Mouse (Mus musculus) embryonic facial prominence, embryonic 10.5 days (tissue): ENCODE measurements around the gene Serpina16. TPM values are rescaled to one million over a fixed set of nuclear protein-coding genes. Genes with fewer than 3 reads are reported as not detected.
A peak's percentile ranks its signal among the peaks of the same experiment; 100 is the strongest.

Experiments used
- DNase-seq: peaks from one replicate; pipeline ENCODE4 v3.0.0-alpha.2; 2017; ENCODE audit warnings: low spot score
- H3K27ac ChIP-seq: fragments of 300-500 bp; sonication (generic); replicated peaks from 2 replicates; pipeline ENCODE4 v1.5.1; 2016; ENCODE audit warnings: mild to moderate bottlenecking
- H3K27me3 ChIP-seq: fragments of 300-500 bp; sonication (generic); replicated peaks from 2 replicates; pipeline ENCODE4 v1.6.1; 2016; ENCODE audit warnings: low read depth, mild to moderate bottlenecking; ENCODE audit not compliant: poor library complexity, severe bottlenecking
- H3K36me3 ChIP-seq: fragments of 300-500 bp; sonication (generic); replicated peaks from 2 replicates; pipeline ENCODE4 v1.6.1; 2016; ENCODE audit warnings: mild to moderate bottlenecking, moderate library complexity
- H3K4me1 ChIP-seq: fragments of 300-500 bp; sonication (generic); 2 replicates; pipeline ENCODE4 v1.6.1; 2016
- H3K4me3 ChIP-seq: fragments of 300-500 bp; sonication (generic); 2 replicates; pipeline ENCODE4 v1.5.1; 2016; ENCODE audit warnings: mild to moderate bottlenecking, moderate library complexity
- H3K9me3 ChIP-seq: fragments of 300-500 bp; sonication (generic); 2 replicates; pipeline ENCODE4 v1.6.1; 2016; ENCODE audit warnings: mild to moderate bottlenecking
- WGBS: fragments of 180-500 bp; shearing (Covaris S2); methylation state at CpG from one replicate; pipeline ENCODE4 v1.1.7; 2016; 5-methylcytosine and 5-hydroxymethylcytosine counted together
- polyA plus RNA-seq: library from polyadenylated mRNA; unstranded; fragments of >200 nt; fragmentation: Nextera tagmentation; extraction: Ambion mirVana; gene quantifications from 2 replicates; pipeline ENCODE4 v1.2.1, GENCODE M21; 2016

Gene Serpina16
- not detected in 2 replicates for polyA plus RNA-seq

DNA sequence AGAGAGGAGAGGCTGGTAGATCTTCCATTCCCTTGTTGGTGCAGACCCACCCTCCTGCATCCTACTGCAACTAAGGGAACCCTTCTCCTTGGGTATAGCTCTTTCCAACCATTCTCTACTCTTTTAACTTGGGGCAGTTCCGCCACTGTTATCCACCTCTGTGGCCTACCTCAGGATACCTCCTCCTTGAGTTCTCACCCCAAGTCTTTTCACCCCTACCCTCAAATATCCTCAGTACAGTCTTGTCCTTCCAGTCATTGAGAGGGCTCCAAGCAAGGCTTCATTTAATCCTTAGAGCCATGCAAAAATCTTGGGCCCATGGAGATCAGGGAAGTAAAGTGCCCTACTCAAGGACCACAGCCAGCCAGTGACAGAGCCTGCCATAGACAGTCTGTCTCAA lies at the start of gene Serpina16:
Gene Serpina16 (minus strand): TSS at position 101 of the 400 bp plus-strand sequence.
- Histone ChIP-seq H3K36me3 (no peaks in the 10 kb centered on the region), H3K4me1 (no peaks in the 10 kb centered on the region), H3K27me3 (no peaks in the 10 kb centered on the region), H3K27ac (no peak within 1 kb of the TSS), H3K9me3 (no peaks in the 10 kb centered on the region), H3K4me3 (no peak within 1 kb of the TSS)
- DNase-seq, result no peak
- 88% methylated on average over 1 of the region's 1 CpGs for WGBS

DNA sequence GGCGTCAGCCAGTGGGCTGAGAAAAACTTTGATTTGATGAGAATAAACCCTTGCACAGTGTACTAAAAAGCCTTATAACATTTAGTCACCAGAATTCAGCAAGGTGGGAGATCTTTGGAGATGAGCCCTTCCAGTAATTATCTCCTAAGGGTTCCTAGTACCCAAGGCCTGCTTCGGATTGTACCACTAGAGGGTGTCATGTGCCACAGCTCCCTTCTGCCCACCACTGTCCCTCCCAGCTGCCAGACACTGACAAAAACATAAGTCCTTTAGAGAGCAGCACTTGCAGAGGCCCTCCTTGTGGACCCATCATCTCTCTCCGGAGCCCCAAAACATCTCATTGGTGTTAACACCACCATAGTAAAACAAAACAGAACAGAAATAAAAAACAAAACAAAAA lies 35.6 kb upstream of the Serpina16 start:
- no peaks in the 10 kb centered on the region for H3K36me3 ChIP-seq
- H3K4me3 ChIP-seq, result no peak overlapping the region
- no peak overlapping the region for H3K27ac ChIP-seq
- 75% methylated on average over 3 of the region's 3 CpGs for WGBS
- H3K9me3 ChIP-seq, result peaks cover 6% of the 10 kb centered on the region; the same call in 1 of the 2 replicates
- no peak for DNase-seq
- H3K4me1 ChIP-seq, result no peaks in the 10 kb centered on the region; the same call in 1 of the 2 replicates
- H3K27me3 ChIP-seq, result no peaks in the 10 kb centered on the region

DNA sequence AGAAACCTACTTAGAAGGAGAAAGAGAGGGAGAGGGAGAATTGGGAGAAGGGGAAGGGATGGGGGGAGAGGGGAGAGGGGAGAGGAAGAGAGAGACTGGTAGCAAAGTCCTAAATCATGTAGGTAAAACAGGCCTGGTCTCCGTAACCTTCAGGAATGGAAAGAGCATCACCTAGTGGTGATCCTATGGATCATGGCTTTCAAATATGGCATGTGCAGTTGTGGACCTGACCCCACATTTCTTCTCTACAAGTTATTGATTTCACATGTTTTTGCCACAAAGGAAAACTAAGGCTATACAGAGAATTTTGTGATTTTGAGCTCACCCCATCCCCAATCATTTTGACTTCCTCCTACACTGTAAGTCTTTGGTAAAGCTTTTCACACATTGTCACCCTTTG lies 34.5 kb upstream of the Serpina16 start:
- Histone ChIP-seq H3K27me3 (no peaks in the 10 kb centered on the region), H3K4me3 (no peak overlapping the region), H3K4me1 (no peaks in the 10 kb centered on the region; the same call in 1 of the 2 replicates), H3K9me3 (no peaks in the 10 kb centered on the region), H3K27ac (no peak overlapping the region), H3K36me3 (no peaks in the 10 kb centered on the region)
- WGBS, result 62% methylated on average over 1 of the region's 1 CpGs
- DNase-seq, result no peak

- H3K9me3 ChIP-seq, result no peaks in the 10 kb centered on the region
- H3K27me3 ChIP-seq, result no peaks in the 10 kb centered on the region
- no peak overlapping the region for H3K4me3 ChIP-seq
- no peak for DNase-seq
- H3K27ac ChIP-seq, result no peak overlapping the region
- 81% methylated on average over 4 of the region's 4 CpGs for WGBS
- H3K36me3 ChIP-seq, result no peaks in the 10 kb centered on the region
- no peaks in the 10 kb centered on the region; the same call in 1 of the 2 replicates for H3K4me1 ChIP-seq
Measured at GRCm38 (mm10) chr12:103706113-103706512, 30.2 kb upstream of the Serpina16 start.

DNA sequence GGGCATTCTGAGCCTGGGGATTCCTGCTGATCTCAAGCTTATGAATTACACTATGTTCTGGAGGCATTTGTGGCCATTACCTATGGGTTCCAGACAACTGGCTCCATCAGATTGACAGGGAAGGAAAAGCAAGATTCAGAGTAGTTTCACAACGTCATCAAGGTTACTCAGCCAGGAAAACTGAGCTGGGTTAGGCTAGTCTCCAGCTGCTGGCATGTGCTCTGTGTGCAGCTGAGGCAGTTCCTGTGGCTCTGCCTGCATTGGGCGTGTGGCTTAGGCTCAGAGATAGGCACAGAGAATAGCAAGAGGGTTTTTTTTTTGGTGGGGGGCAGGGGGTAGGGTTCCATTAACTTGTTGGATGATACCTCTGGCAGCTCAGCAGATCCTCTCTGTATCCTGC lies 29.6 kb upstream of the Serpina16 start:
- no peaks in the 10 kb centered on the region for H3K36me3 ChIP-seq
- no peak overlapping the region for H3K27ac ChIP-seq
- 69% methylated on average over 2 of the region's 2 CpGs for WGBS
- no peaks in the 10 kb centered on the region; the same call in 1 of the 2 replicates for H3K4me1 ChIP-seq
- no peak for DNase-seq
- no peaks in the 10 kb centered on the region for H3K27me3 ChIP-seq
- no peak overlapping the region for H3K4me3 ChIP-seq
- H3K9me3 ChIP-seq, result no peaks in the 10 kb centered on the region

DNA sequence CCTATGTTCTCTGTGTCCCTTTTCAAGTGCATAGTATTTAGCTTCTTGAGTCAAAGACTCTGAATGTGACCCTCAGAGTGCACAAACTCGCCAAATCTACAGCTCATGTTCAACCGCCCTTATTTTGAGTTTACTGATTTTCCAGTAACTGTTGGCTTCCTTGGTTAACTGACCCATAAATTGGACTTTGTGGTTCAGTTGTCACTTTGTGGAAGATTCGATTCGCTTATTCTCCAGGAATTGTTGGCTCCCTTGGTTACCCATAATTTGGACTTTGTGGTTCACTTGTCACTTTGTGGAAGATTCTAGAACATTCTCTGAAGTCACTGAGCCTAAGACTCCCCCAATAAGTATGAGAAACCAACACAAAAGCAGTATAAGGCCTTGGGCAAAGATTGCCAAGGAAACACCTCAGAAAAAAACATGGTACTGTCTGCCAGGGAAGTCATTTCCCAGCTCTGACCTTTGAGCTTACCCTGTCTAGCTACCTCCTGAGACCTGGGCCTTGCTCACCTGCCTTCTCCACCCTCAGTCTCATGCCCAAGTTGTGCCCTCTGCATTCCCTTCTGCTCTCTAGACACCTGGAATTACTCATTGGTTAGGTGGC lies 24.3 kb upstream of the Serpina16 start:
- H3K4me3 ChIP-seq, result no peak overlapping the region
- DNase-seq, result no peak
- no peaks in the 10 kb centered on the region for H3K36me3 ChIP-seq
- 86% methylated on average over 4 of the region's 4 CpGs for WGBS
- H3K9me3 ChIP-seq, result no peaks in the 10 kb centered on the region
- H3K27me3 ChIP-seq, result no peaks in the 10 kb centered on the region
- H3K4me1 ChIP-seq, result no peaks in the 10 kb centered on the region
- no peak overlapping the region for H3K27ac ChIP-seq

DNA sequence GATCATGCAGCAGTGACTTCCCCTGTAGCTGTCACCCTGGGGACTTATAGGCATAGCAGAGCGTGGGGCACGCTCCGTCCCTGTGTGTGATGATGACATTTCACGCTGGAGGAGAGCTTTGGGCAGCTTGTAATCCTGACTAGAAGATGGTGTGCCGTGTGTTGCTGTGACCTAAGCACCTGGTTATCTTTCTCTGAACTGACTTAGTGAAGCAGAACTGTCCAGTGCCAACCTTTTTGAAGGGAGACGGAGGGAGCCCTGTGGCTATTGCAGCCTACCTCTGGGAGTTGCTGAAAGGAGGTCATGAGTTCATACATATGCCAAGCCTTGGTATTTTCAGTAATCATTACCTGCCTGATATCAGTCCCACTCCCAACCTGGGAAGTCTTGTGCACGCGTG lies 19.5 kb upstream of the Serpina16 start, which contains the start of gene Serpina1f:
Gene Serpina1f (minus strand): TSS at position 101 of the 400 bp plus-strand sequence.
- WGBS, result 92% methylated on average over 8 of the region's 8 CpGs
- Histone ChIP-seq H3K4me3 (no peak within 1 kb of the TSS), H3K36me3 (no peaks in the 10 kb centered on the region), H3K9me3 (no peaks in the 10 kb centered on the region), H3K27me3 (no peaks in the 10 kb centered on the region), H3K4me1 (no peaks in the 10 kb centered on the region), H3K27ac (no peak within 1 kb of the TSS)
- DNase-seq, result no peak

DNA sequence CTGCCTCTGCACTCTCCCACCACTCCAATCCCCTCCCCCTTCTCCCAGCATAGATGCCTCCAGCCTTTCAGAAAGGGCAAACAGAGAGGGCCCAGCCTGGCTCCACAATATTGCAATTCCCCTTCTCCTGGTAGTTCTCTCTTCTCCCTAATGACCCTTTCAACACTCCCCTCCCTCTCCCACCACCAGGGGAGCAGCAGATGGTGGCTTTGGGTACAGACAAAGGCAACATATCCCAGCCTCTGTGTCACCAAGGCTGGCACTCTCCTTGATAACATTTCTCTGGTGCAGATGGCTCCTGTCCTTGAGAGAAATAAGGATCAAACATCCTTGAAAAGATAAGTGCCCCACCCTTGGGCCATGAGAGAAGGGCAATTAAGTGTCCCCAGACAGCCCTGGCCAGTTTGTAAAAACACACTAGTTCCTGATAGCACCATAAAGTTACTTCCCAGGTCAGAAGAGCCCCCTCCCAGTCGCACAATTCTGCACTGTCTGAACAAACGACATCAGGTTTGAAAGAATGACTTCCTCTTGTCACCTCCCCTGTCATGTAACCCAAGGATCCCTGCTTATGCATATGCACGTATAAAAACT lies 12.4 kb upstream of the Serpina16 start:
- peak; percentile 9 for DNase-seq
- H3K4me3 ChIP-seq, result no peak overlapping the region
- H3K9me3 ChIP-seq, result no peaks in the 10 kb centered on the region
- H3K27ac ChIP-seq, result no peak overlapping the region
- no peaks in the 10 kb centered on the region for H3K36me3 ChIP-seq
- H3K27me3 ChIP-seq, result no peaks in the 10 kb centered on the region
- no peaks in the 10 kb centered on the region for H3K4me1 ChIP-seq
- 54% methylated on average over 3 of the region's 3 CpGs for WGBS

- H3K4me3 ChIP-seq, result no peak overlapping the region
- WGBS, result 73% methylated on average over 7 of the region's 7 CpGs
- H3K9me3 ChIP-seq, result no peaks in the 10 kb centered on the region
- no peaks in the 10 kb centered on the region for H3K36me3 ChIP-seq
- H3K27ac ChIP-seq, result no peak overlapping the region
- H3K27me3 ChIP-seq, result no peaks in the 10 kb centered on the region
- no peaks in the 10 kb centered on the region for H3K4me1 ChIP-seq
- DNase-seq, result no peak
Measured at GRCm38 (mm10) chr12:103687021-103687420, 11.1 kb upstream of the Serpina16 start.

- WGBS, result 85% methylated on average over 3 of the region's 3 CpGs
- no peak overlapping the region for H3K4me3 ChIP-seq
- H3K36me3 ChIP-seq, result no peaks in the 10 kb centered on the region
- H3K27me3 ChIP-seq, result no peaks in the 10 kb centered on the region
- no peaks in the 10 kb centered on the region for H3K9me3 ChIP-seq
- no peaks in the 10 kb centered on the region for H3K4me1 ChIP-seq
- no peak overlapping the region for H3K27ac ChIP-seq
- DNase-seq, result no peak
Measured at GRCm38 (mm10) chr12:103686050-103686449, 10.1 kb upstream of the Serpina16 start.

DNA sequence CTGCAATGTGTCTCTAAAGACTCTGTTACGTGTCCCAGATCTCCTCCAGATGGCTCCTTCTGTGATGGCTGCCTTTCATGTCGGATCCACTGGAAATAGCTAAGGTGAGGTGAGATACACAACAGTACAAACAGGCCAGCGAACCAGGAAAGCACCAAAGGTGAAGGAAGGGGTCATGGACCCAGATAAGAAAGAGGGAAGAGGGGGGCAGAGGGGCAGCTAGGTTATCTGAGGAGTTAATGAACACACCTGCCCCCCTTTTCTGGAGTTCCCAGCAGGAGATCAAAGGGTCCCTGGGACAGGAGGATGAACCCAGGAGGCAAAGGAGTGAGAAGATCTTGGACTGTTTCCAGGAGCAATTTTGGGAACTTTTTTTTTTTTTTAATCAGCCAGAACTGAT lies 9.4 kb upstream of the Serpina16 start:
- Histone ChIP-seq H3K9me3 (no peaks in the 10 kb centered on the region), H3K27me3 (no peaks in the 10 kb centered on the region), H3K27ac (no peak overlapping the region), H3K4me1 (no peaks in the 10 kb centered on the region), H3K36me3 (no peaks in the 10 kb centered on the region), H3K4me3 (no peak overlapping the region)
- WGBS, result 82% methylated on average over 3 of the region's 3 CpGs
- DNase-seq, result no peak

DNA sequence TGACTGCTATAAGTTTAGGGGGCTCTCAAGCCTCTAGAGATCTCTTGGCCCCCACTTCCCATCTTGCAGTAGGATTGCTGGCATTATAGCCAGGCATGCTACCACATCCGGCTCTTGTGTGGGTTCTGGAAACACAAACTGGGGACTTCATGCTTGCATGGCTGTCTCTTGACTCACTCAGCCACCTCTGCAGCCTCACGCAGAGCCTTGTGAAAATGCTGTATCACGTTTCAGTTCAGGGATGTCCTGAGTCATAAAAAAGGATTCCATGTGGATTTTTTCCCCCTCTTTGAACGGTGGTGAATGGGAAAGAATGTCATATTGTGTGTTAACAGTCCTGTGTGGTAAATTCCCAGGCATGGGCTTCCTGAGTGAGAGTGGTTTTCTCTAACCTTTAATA lies 7.8 kb upstream of the Serpina16 start:
- Histone ChIP-seq H3K4me1 (no peaks in the 10 kb centered on the region), H3K9me3 (no peaks in the 10 kb centered on the region), H3K27me3 (no peaks in the 10 kb centered on the region), H3K27ac (no peak overlapping the region), H3K4me3 (no peak overlapping the region), H3K36me3 (no peaks in the 10 kb centered on the region)
- 66% methylated on average over 4 of the region's 4 CpGs for WGBS
- DNase-seq, result no peak

DNA sequence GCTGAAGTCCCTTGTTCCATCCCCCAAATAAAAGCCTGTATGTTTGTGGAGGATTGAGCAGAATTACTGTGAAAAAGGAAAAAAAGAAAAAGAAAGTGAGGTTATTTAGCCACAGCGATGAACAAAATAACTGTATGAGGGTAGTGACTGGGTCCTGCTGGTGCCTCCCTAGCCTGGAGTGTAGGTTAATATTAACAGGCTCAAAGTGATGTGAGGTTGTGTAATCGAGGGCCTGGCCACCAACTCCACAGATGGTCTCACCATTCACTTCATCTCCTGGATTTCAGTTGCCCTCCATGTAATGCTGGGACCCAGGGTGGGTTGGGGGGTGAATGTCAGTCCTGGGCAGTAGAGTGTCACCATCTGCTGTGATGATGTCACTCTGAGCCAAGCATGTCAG lies 5.8 kb upstream of the Serpina16 start:
- H3K9me3 ChIP-seq, result no peaks in the 10 kb centered on the region
- H3K27ac ChIP-seq, result no peak overlapping the region
- no peaks in the 10 kb centered on the region for H3K4me1 ChIP-seq
- DNase-seq, result no peak
- H3K36me3 ChIP-seq, result no peaks in the 10 kb centered on the region
- no peak overlapping the region for H3K4me3 ChIP-seq
- WGBS, result 81% methylated on average over 2 of the region's 2 CpGs
- H3K27me3 ChIP-seq, result no peaks in the 10 kb centered on the region
